Mouse (Mus musculus) lung, postnatal 14 days (tissue): ENCODE data around the gene Nmnat3.
"Not testable (repeated sequence)": the region's sequence is repeated elsewhere in the genome, so short reads cannot be mapped to it uniquely, and the experiment has no call there.

Experiments used
- DNase-seq: peaks from one replicate; pipeline ENCODE4 v3.0.0; 2021

Gene Nmnat3

GRCm38 (mm10) chr9:98287135-98287534 lies at the start of gene Nmnat3:
Gene Nmnat3 (plus strand): TSS chr9:98287435.
- DNase-seq = not testable (repeated sequence)

GRCm38 (mm10) chr9:98243481-98243880 lies 43.8 kb upstream of the Nmnat3 start:
- no peak for DNase-seq

- DNase-seq = peak; percentile 5
Measured at GRCm38 (mm10) chr9:98244223-98244622, 43.0 kb upstream of the Nmnat3 start.

- no peak for DNase-seq
Measured at GRCm38 (mm10) chr9:98245226-98245625, 42.0 kb upstream of the Nmnat3 start.

GRCm38 (mm10) chr9:98246351-98246750 lies 40.9 kb upstream of the Nmnat3 start:
- no peak for DNase-seq

DNA sequence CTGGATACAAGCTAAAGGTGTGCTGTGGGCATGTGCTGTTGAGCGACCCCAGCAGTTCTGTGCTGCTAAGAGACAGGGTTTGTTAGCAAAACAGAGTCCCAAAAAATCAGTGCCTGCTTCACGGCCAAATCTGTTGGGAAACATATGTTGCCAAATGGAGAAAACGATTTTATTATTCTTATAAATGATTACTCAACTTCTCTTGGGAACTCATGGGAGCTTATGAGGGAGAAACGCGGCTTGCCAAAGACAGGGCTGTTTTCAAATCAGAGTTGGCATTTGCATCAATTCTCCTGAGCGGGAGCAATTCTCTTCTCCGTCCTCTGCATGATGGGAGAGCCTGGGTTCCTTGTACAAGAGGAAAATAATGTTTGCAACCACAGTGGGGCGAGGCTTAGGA lies 27.0 kb upstream of the Nmnat3 start:
- no peak for DNase-seq

DNA sequence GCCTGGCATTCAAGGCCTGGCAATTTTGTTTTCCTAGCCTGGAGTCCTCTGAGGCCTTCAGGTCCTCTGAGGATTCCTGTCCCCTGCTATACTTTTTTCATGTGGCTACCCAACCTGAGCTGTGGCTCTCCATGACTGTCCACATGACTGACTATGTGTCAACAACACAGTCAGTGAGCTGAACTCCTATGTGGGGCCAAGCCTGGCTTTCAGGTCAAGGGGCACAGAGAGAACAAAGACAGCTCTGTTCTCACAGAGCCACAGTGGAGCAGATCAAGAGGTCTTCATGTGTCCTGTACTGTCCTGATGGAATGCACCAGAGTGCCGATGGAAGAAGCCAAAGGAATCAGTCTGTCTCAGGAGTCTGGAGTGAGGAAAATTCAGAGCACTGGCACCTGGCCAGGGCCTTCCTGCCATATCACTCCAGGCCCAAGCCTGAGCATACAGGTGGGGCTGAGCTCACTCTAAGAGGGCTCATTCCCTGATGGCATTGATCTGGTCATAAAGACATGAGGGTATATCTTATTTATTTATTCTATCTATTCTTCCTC lies 25.7 kb upstream of the Nmnat3 start:
- no peak for DNase-seq

DNA sequence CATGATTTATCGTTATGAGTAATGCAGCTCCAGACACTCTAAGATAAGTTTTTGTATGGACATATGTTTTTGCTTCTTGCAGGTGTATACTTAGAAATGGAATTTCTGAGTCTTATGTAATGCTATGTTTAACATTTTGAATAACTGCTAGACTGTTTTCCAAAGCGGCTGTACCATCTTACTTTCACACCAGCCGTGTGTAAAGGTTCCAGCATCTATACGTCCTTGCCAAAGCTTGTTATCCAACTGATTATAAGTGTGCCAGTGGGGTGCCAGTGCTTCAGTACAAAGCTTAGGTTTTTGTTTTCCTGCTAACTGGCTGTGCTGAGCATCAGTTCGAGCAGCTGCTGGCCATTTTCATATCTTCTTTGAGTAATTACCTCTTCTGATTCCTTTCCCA lies 22.3 kb upstream of the Nmnat3 start:
- DNase-seq = no peak

- DNase-seq = no peak
Measured at GRCm38 (mm10) chr9:98272734-98273133, 14.5 kb upstream of the Nmnat3 start.

DNA sequence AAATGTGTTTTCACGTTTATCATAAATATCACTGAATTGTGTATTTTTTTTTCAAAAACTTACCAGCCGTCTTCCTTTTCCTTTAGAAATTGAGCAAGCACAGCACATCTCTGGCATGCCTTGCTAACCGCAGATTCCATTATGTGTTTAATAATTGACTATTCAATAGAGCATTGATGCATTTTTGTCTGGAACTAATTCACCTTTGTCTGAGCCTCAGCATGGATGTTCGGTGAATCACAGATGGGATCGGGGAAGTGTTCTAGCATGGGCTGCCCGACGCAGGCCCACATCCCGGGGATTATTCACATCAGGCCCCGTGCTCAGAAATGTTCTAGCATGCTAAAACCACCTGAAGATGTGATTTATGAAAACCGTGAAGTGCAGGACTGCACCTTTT lies 12.2 kb upstream of the Nmnat3 start:
- no peak for DNase-seq

DNA sequence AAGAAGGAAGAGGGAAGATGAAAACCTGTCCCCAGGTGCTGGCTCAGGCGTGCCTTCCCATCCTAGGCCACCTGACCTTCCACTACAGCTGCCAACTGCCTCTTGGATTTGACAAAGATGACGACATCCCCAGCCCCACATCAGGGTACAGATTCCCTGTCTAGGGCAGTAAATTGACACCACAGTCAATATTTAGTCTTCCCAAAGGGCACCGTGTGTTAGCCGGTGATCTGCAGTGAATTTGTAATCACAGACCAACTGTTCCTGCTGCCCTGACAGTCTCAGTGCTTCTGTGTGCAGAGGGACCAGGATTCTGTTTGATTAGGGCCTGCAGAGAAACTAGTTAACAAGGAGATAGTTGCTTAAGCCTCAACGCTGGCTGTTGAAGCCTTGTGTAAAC lies 7.1 kb upstream of the Nmnat3 start:
- DNase-seq = no peak

GRCm38 (mm10) chr9:98285606-98286301 lies 1.5 kb upstream of the Nmnat3 start:
- no peak for DNase-seq

DNA sequence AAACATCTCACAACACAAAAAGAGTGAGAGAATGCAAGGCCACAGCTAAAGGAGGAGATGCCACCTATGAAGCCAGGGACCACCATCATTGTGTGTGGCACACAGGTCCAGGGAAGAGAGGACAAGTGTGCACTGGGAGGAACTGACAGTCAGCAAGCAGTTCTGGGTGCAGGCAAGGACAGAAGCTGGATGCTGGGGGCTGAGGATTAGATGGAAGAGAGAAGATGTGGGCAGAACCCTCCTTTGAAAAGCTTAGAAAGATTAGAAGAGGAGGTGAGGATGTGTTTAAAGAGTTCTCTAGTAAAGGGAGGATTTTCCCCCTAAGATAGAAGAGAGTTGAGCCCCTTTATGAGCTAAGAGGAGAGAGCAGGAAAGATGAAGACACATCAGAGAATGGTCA lies 2.4 kb downstream of the Nmnat3 start:
- DNase-seq = no peak

DNA sequence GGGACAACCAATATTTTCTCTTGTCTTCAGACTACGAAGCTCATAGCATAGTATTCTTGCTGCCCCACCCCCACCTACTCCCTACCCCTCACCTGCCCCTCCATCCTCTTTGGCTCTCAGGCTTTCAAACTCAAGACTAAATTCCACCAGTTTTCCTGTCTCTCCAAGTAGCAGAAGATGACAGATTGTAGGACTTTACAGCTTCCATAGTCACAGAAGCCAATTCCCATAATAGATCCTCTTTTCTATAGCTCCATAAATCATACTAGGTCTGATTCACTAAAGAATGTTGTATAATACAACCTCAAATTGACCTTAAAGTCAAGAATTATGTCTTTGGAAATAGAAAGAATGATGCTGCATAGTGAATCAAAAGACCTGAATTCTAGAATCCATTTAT lies 3.4 kb downstream of the Nmnat3 start:
- DNase-seq = no peak

- DNase-seq = peak; percentile 87
Measured at GRCm38 (mm10) chr9:98296383-98297201, 9.4 kb downstream of the Nmnat3 start.

DNA sequence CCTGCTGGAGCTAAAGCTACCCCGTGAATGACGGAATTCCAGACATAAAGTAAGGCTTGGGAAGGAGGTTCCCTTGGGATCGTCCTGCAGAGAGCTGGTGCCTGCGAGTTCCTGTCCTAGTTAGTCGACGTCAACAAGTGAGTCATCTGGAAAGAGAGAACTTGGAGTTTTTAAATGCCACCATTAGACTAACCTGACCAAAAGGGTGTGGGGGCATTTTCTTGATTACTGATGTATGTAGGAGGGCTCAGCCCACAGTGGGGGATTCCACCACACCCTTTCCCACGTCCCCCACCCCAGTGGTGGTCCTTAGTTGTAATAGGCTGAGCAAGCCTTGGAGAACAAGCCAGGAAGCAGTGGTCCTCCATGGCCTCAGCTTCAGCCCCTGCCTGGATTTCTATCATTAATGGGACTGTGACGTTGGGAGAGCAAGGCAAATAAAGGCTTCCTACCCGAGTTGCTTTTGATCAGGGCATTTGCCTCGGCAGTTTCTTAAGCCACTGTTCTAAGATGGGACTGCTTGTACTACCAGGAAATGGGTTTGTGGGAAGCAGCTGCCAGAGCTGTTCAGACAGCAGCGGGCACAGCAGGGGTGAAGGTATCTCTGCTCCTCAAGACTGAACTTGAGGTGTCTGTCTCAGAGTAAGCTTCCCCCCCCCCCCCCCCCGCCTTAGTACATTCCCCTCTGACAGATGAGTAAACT lies 10.2 kb downstream of the Nmnat3 start:
- DNase-seq = no peak

GRCm38 (mm10) chr9:98297937-98298595 lies 10.8 kb downstream of the Nmnat3 start:
- DNase-seq = no peak

GRCm38 (mm10) chr9:98298761-98299160 lies 11.5 kb downstream of the Nmnat3 start:
- DNase-seq = no peak

- no peak for DNase-seq
Measured at GRCm38 (mm10) chr9:98299235-98299634, 12.0 kb downstream of the Nmnat3 start.

DNA sequence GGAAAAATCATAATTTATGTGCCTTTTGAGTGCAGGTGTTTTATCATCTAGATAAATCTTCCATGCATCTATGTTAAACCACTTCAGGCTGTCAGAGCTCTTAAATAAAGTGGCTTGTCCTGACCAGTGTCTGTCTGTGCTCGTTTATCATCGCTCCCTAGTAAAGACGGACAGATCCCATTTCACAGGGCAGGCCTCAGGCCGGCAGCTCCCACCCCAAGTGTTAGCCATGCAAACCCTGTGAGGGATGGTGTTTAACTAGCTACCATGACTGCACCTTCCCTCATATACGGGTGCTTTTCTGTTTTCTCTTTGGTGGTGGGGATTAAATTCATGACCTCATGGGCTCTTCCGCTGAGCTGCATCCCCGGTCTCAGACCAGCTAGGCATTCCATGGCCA lies 13.3 kb downstream of the Nmnat3 start:
- no peak for DNase-seq

DNA sequence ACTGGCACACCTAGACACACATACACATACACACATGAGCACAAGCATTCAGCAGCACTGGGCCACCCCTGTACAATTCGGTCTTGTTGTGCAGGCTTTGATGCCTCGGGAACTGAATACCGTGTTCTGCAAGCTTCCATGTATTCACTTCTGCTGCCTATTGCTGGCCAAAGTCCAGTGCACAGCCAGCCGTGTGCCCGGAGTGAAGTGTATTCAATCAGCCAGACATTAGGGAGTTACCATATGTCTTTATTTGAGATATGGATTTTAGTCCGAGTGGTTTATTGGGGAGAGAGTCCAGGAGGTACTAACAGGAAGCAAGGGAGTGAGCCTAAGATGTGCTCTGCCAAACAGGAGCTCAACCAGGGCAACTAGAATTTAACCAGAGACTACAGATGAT lies 19.8 kb downstream of the Nmnat3 start:
- DNase-seq = no peak

DNA sequence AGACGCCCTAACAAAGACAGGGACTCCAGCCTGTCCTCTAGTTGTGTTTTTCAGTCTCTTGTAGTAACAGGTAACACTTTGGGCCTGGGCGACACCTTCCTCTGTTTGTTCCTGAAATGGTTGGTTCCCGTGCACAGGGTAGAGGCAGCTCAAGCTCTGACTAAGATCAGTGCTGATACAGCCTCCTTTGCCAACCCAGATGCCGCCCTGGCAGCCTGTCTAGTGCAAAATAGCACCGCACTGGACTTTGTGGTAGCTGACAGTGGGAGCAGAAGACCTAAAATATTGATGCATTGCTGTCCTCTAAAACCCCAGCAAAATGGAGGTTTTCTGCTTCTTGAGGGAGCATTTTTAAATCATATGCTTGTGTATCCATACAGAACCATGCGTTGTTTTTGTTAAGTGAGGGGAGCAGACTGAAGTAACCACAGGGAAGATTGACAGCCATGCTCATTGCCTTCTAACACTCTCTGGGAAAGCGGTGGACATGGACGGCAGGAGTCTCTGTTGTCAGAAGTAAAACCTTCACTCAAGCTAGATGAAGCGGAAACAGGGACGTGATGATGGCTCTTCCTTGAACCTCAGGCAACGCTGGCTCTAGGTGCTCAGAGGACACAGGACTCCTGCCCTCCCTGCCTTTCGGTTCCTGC lies 24.2 kb downstream of the Nmnat3 start:
- DNase-seq = no peak
